Mouse (Mus musculus) mesoderm, embryonic 11.5 days (tissue): ENCODE data around the gene Chfr.
"Not testable (repeated sequence)": the region's sequence is repeated elsewhere in the genome, so short reads cannot be mapped to it uniquely, and the experiment has no call there.

Experiments
- DNase-seq: peaks from one replicate; pipeline ENCODE4 v3.0.0-alpha.2; 2012; ENCODE audit warnings: low read depth, low spot score

The Chfr gene

DNA sequence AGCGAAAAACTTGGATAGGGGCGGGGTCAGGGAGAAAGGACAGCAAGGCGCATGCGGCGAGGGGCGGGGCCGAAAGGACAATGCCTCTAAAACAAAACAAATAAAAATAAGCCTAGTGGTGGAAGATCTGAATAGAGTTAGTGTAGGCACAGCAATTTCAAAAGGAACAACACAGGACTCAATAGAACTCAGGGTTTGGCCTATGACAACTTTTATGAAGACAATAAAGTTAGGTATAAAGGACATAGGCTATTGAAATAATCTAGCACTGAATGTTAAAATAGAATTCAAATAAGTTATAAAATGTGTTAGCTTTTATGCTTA is 27.4 kb upstream of the Chfr start:
- no peak for DNase-seq

DNA sequence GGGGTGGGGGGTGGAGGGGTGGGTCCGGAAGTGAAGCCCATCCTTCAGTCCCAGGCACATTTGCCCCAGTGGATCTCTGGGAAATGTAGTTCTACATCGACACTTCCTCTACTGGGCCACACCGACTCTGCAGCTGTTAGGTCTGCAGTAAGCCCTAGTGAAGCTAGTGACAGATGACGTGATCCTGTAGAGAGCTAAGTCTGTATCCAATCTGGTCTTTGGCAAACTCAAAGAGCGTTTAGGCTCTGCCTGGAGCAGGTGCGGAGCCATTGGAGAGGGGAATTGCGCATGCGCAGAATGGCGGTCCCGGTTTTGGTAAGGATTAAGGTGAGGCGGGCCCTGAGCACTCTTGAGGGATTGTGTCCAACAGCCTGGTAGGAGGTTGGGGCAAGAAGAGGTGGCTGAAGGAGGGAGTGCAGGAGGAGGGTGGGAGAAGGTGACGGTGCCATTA is 25.6 kb upstream of the Chfr start, which contains the start of gene Zfp605:
Gene Zfp605, plus strand, starts transcription at position 102 of the 451 bp plus-strand sequence.
- peak; percentile 86 for DNase-seq

DNA sequence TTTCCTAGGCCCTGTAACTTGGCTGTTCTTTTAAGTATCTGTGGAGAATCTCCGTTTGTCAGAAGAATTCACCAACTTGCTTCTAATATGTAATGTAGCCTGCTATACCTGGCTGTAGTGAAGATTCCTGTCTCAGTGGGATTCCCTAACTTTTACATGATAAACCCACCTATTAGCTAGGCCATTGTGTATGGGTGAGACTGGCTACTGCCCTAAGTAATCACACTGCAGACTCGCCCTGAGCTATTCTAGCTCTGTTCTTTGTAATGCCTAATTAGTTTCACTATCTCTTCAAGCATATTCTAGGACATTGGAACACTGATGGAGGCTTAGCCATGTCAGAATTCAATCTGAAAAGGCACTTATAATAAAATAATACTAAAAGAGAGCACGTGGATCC is 13.3 kb upstream of the Chfr start:
- DNase-seq = not testable (repeated sequence)

DNA sequence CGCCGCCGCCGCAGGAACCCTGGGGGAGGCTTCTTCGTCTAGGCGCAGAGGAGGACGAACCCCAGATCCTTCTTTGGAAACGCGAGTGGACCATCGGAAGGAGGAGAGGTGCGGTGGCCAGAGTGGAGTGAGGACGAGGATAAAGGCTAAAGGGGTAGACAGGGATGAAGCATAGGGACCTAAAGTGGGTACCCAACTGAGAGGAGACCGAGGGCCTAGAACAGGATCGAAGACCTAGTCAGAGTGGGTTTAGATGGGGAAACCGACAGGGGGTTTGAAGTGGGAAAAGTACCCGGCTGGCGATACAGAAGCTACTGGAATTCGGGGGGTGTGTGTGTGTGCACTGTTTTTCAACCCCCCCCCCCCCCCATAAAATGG is 434 bp downstream of the Chfr start:
- DNase-seq = peak; percentile 4

DNA sequence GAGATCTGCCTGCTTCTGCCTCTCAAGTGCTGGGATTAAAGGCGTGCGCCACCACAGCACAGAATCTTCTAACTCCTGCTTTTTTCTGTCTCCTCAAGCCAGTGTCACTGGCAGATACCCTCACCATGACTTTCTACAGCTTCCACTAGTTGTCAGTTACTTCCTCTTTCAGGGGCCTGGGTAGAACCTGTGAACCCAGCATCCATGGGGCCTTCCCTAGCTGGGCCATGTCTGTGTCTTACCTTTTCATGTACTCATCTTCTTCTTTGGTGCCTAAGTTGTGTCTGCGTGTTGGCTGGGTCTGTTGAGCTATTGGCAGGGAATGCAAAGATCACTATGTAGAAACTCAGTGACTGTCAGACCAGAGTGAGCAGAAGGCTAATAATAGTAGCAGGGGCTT is 2.2 kb downstream of the Chfr start:
- no peak for DNase-seq

DNA sequence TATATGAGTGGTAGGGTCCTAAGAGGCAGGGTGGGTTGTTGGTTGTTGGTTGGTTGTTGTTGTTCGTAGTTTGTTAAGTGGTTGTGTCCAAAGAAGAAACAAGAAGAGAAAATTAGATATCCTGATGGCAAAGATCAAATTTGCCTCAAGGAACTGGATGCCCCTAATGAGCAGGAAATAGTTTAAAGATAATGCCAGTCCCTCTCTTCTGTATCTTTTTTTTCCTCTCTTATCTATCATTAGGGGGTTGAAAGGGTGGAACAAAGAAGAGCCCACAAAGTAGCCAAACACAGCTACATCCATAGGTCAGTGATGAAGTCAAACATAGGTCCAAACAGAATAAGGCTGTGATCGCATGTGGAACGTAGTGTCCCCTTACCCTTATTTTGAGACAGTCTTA is 3.7 kb downstream of the Chfr start:
- no peak for DNase-seq

DNA sequence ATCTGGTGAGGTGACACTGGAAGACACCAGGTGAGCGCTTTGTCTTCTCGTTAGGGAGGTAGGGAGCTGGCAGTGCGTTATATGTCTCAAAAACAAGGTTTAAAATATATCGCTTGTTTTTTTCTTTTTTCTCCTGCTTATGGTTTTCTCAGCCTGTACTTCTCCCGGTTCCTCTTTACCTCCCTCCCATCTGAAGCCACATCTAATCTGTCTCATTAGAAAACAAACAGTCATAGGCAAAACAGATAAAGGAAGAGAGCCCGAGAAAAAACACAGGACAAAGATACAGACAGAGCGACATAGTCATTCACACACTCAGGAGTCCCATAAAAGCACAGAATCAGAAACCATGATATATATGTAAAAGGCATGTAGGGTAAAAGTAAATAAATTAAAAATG is 4.8 kb downstream of the Chfr start:
- no peak for DNase-seq

DNA sequence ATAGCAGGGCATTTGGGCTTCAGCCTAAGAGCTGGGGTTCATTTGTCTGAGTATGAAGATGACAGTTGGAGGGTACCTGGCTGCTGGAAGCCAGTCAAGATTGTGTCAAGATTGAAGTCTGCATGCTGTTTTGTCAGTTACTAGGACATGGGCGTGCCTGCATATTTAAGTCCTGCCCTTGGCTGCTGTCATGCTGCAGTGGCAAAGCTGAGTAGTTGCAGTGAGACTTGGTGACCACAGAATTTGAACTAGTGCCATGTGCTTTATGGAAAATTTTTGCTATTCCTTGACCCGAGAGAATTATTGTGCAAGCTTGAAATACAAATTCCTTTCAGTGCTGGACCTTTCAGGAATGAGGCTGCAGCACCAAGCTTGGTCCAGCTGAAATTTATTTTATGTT is 6.7 kb downstream of the Chfr start:
- no peak for DNase-seq

DNA sequence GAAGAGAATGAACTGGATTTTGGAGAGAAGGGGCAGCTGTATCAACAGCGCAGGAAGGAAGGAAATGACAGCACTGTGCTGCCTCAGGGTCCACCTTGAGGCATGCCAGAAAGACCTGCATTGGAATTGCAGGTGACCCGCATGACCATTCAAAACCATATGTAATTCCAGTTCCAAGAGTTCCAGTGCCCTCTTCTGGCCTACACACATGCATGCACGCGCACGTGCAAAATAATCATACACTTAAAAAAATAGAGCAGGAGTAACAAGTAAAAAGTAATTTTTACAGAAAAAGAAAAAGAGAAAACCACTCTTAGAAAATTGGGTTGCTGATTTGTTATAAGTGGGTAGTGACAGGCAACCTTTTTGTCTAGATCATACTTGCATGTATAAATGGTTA is 7.4 kb downstream of the Chfr start:
- peak; percentile 7 for DNase-seq

DNA sequence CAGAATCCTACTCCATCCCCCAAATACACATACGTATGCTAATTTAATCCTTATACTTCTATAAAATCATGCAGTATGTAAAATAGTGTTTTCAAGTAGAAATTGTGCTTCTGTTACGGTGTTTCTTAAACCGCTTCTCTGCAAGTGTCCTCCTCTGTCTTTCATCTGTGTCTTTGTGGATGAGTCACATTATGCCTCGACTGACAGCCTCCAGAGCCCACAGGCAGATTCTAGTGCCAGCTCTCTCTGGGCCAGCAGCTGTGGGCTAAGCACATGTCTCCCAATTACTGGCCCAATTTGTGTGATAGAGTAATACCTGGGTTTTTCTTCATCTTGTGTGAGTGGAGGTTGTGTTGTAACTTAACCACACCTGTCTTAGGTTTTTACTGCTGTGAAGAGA is 33.7 kb downstream of the Chfr start:
- DNase-seq = no peak

DNA sequence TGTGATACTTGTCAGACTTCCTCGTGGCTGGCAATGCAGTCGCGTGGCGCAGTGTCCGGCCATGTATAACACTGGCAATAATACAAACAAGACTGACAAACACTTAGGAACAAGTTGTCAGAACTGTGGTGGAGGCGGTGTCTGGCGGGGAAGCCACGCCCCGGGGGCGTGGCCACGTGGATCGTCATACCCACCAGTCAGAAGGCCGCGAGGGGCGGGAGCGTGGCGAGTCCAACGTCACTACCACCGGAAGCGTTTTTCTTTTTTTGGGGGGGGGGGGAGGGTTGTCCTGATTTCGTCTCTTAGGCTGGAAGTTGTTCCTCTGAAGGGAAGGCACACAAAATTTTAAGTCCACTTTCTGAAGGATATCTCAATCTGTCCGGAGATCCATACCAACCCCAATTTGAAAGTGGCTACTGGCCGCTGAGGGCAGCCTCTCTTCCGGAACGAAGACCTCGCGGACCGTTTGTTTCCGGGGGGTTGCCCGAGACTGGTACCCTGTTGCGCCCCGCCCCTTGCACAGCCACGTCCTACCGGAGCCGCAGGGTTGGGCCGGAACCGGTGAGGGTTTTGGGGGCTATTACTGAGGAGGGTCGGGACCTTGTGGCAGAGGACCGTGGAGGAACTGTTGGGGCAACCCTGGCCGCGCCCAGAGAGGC is 40.8 kb downstream of the Chfr start, which contains the start of gene Golga3:
Gene Golga3, plus strand, starts transcription at position 340 of the 659 bp plus-strand sequence.
- peak; percentile 97 for DNase-seq

DNA sequence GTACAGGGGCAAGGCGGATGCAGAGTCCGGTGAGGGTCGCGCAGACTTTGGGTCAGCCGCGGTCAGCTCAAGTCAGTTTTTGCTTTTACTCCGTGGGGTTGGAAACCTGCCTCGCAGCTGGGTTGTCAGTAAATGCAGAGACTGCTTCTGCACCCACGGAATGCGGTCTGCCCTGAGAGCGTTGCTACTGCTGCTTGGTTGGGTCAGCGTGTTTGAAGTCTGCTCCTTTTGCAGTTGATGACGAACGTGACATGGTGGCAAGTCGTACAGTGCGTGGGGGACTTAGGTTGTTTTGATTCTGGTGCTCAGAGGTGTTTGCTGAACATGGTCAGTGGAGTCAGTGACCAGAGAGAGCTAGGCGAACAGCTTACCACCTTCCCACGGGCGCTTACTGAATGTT is 41.4 kb downstream of the Chfr start:
- DNase-seq = no peak

DNA sequence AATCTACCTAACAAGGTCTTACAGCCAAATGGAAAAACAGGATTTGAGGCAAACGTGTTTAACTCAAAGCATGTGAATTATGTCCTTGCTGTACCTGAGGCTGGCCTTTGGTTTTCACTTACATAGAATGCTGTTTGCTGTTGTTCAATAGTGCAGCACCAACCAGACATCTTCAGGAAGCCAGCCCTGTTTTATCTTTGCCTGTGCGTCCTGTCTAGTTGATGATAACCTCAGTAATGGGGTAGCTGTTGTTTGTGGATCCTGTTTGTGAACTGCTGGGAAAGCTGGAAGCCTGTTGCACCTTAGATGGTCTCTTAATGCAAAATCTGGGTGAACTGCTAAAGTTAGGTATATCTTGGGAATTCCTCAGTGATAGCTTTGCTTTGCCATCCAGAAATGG is 43.0 kb downstream of the Chfr start:
- DNase-seq = no peak

DNA sequence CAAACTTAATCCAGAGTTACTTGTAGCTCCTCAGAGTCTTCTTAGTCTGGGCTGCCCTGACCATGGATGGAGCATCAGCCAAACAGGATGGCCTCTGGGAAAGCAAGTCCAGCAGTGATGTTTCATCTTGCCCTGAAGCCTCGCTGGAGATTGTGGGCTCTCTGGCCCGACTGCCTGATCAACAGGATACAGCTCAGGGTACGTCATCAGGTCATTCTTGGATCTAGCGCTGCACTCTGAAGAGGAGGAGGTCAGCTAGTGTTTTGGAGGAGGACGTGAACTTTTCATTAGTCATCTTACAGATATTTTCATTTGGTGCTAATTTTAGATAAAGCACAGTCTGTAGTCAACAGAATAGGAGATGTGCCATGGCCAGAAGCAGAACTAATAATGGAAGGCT is 46.1 kb downstream of the Chfr start:
- no peak for DNase-seq

DNA sequence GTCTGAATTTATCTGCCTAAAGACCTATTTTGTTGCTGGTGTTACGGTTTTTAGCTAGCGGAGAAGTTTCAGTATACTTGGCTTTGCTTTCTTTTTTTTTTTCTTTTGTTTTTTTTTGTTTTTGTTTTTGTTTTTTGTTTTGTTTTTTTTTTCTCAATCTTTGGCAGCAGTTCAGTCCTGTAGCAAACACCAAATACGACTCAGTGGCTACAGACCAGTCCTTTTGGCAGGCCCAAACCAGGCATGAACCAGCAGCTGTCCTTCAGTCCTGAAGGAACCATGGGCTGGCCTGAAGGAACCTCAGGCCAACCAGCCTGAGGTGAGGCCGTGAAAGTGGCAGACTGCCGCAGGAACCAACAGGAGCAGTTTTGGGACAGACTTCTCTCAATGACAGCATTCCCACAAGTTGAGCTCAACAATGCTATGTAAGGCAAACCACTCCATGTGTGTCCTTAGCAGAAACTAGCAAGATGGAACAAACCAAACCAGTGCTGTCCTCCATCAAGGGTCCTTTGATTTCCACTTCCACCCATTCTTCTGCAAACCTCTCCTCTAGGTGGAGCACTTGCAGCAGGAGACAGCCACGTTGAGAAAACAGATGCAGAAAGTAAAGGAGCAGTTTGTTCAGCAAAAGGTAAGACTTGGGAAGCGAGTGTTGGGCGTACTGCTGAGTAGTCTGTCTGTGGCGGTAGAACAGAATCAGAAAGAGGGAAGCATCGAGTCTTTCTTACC is 67.7 kb downstream of the Chfr start:
- DNase-seq = no peak

DNA sequence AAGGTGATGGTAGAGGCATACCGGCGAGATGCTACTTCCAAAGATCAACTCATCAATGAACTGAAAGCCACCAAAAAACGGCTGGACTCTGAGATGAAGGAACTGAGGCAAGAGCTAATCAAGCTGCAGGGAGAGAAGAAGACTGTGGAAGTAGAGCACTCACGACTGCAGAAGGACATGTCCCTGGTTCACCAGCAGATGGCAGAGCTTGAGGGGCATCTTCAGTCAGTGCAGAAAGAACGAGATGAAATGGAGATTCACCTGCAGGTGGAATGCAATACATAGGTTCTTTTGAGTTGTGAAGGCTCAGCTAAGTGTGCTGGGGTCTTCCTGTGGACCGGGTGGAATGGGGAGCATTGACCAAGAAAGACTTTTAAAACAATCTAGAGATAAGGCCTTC is 69.1 kb downstream of the Chfr start:
- no peak for DNase-seq

DNA sequence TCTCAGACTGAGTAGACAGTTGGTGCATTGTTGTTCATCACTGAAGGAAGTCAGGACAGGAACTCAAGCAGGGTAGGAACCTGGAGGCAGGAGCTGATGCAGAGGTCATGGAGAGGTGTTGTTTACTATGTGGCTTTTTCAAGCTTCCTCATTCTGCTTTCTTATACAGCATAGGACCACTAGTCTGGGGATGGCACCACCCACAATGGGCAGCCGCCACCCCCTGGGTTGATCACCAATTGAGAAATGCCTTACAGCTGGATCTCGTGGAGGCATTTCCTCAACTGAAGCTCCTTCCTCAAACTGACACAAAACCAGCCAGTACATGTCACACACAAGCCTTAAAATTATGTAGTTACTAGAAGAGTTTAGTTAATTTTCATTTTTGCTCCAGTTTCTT is 75.7 kb downstream of the Chfr start:
- no peak for DNase-seq

DNA sequence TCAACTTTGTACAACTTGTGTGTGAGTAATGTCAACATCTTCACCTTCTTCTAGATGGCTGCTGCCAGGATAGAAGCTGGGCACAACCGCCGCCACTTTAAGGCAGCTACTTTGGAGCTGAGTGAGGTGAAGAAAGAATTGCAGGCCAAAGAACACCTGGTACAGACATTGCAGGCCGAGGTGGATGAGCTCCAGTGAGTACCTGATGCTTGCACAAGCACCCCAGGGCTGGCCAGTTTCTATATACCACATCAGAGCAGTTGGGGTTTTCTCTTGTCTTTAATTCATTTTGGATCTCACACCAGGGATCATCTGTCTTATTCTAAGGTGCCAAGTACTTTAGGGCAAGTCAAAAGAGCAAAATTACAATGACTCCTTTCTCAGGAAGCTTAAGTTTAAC is 81.1 kb downstream of the Chfr start:
- no peak for DNase-seq

DNA sequence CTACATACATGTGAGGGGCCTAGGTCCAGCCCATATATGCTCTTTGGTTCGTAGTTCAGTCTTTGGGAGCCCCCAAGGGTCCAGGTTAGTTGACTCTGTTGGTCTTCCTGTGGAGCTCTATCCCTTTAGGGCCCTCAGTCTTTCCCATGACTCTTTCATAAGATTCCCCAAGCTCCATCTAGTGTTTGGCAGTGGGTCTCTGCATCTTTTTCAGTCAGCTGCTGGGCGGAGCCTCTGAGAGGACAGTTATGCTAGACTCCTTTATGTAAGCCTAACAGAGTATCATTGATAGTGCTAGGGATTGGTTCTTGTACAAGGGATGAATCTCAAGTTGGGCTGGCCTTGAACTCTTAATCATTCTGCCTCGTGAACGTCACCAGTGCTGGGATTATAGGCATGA is 84.7 kb downstream of the Chfr start:
- DNase-seq = no peak
